Mouse (Mus musculus): ENCODE data around the gene Vamp2.
"Not testable (repeated sequence)": the region's sequence is repeated elsewhere in the genome, so short reads cannot be mapped to it uniquely, and the experiment has no call there.

Gene Vamp2

GRCm38 (mm10) chr11:69081613-69082012, 6.7 kb upstream of the Vamp2 start:
- no peak for DNase-seq

GRCm38 (mm10) chr11:69085608-69086007, 2.7 kb upstream of the Vamp2 start:
- DNase-seq: peak; percentile 7

GRCm38 (mm10) chr11:69086390-69086789, 1.9 kb upstream of the Vamp2 start:
- DNase-seq: peak; percentile 11

GRCm38 (mm10) chr11:69087082-69087481, 1.2 kb upstream of the Vamp2 start:
- peak; percentile 62 for DNase-seq

- DNase-seq: peak; percentile 8
Observed at GRCm38 (mm10) chr11:69087597-69087996, 693 bp upstream of the Vamp2 start.

GRCm38 (mm10) chr11:69088856-69089615, 746 bp downstream of the Vamp2 start:
- DNase-seq: peak; percentile 53

GRCm38 (mm10) chr11:69089616-69090290, 1.5 kb downstream of the Vamp2 start:
- peak; percentile 45 for DNase-seq

- DNase-seq: no peak
Observed at GRCm38 (mm10) chr11:69090367-69090766, 2.1 kb downstream of the Vamp2 start.

GRCm38 (mm10) chr11:69091566-69092385, 3.5 kb downstream of the Vamp2 start:
- no peak for DNase-seq

- DNase-seq: peak; percentile 93
Observed at GRCm38 (mm10) chr11:69092386-69092751, 4.1 kb downstream of the Vamp2 start.

GRCm38 (mm10) chr11:69092871-69093270, 4.6 kb downstream of the Vamp2 start:
- no peak for DNase-seq

GRCm38 (mm10) chr11:69093856-69094255, 5.6 kb downstream of the Vamp2 start:
- DNase-seq: not testable (repeated sequence)

- DNase-seq: peak; percentile 99
Observed at GRCm38 (mm10) chr11:69094697-69095429, 6.6 kb downstream of the Vamp2 start, which contains the start of gene Per1. Gene Per1, plus strand, starts transcription at chr11:69095217.

- DNase-seq: peak; percentile 48
Observed at GRCm38 (mm10) chr11:69095511-69096231, 7.4 kb downstream of the Vamp2 start.

- DNase-seq: no peak
Observed at GRCm38 (mm10) chr11:69096360-69096986, 8.2 kb downstream of the Vamp2 start.

GRCm38 (mm10) chr11:69096987-69097900, 9.0 kb downstream of the Vamp2 start:
- peak; percentile 100 for DNase-seq

GRCm38 (mm10) chr11:69098039-69098761, 9.9 kb downstream of the Vamp2 start:
- no peak for DNase-seq

- DNase-seq: peak; percentile 97
Observed at GRCm38 (mm10) chr11:69098762-69099091, 10.4 kb downstream of the Vamp2 start.

GRCm38 (mm10) chr11:69099177-69099914, 11.1 kb downstream of the Vamp2 start:
- DNase-seq: peak; percentile 93
